Mouse (Mus musculus): Measurements from ENCODE around the gene Sprr4. TPM values are rescaled to one million over a fixed set of nuclear protein-coding genes. Genes with fewer than 3 reads are reported as not detected.
"Not testable (repeated sequence)": the region's sequence is repeated elsewhere in the genome, so short reads cannot be mapped to it uniquely, and the experiment has no call there.

The Sprr4 gene
- total RNA-seq (2015; ENCODE audit: low replicate concordance) (not detected in 2 replicates), total RNA-seq (2017; ENCODE audit: low replicate concordance) (not detected in 2 replicates)

- no peak for ATAC-seq (replicated peaks; ENCODE audit: low FRiP score, poor library complexity, severe bottlenecking)
Observed at GRCm38 (mm10) chr3:92500393-92500792, at the start of gene Sprr4. TSS of gene Sprr4 (minus strand) at chr3:92500493.

GRCm38 (mm10) chr3:92534411-92534810 lies 34.1 kb upstream of the Sprr4 start, which contains the start of gene 2310046K23Rik:
TSS of gene 2310046K23Rik (minus strand) at chr3:92534511.
- no peak for ATAC-seq (replicated peaks; ENCODE audit: low FRiP score, poor library complexity, severe bottlenecking)

GRCm38 (mm10) chr3:92512325-92512724 lies 12.0 kb upstream of the Sprr4 start:
- no peak for ATAC-seq (replicated peaks; ENCODE audit: low FRiP score, poor library complexity, severe bottlenecking)

- no peak for ATAC-seq (replicated peaks; ENCODE audit: low FRiP score, poor library complexity, severe bottlenecking)
Observed at GRCm38 (mm10) chr3:92510786-92511185, 10.5 kb upstream of the Sprr4 start.

GRCm38 (mm10) chr3:92508185-92508584 lies 7.9 kb upstream of the Sprr4 start:
- no peak for ATAC-seq (replicated peaks; ENCODE audit: low FRiP score, poor library complexity, severe bottlenecking)

GRCm38 (mm10) chr3:92503528-92503927 lies 3.2 kb upstream of the Sprr4 start:
- ATAC-seq (replicated peaks; ENCODE audit: low FRiP score, poor library complexity, severe bottlenecking), result no peak

GRCm38 (mm10) chr3:92490262-92490661 lies 10.0 kb downstream of the Sprr4 start:
- ATAC-seq (replicated peaks; ENCODE audit: low FRiP score, poor library complexity, severe bottlenecking), result not testable (repeated sequence)

GRCm38 (mm10) chr3:92486307-92486706 lies 14.0 kb downstream of the Sprr4 start:
- ATAC-seq (replicated peaks; ENCODE audit: low FRiP score, poor library complexity, severe bottlenecking), result no peak

- ATAC-seq (replicated peaks; ENCODE audit: low FRiP score, poor library complexity, severe bottlenecking), result no peak
Observed at GRCm38 (mm10) chr3:92485863-92486262, 14.4 kb downstream of the Sprr4 start, which contains the start of gene Sprr1a. TSS of gene Sprr1a (minus strand) at chr3:92485895.

- not testable (repeated sequence) for ATAC-seq (replicated peaks; ENCODE audit: low FRiP score, poor library complexity, severe bottlenecking)
Observed at GRCm38 (mm10) chr3:92481249-92481648, 19.0 kb downstream of the Sprr4 start.

- ATAC-seq (replicated peaks; ENCODE audit: low FRiP score, poor library complexity, severe bottlenecking), result no peak
Observed at GRCm38 (mm10) chr3:92470111-92470510, 30.2 kb downstream of the Sprr4 start.

- ATAC-seq (replicated peaks; ENCODE audit: low FRiP score, poor library complexity, severe bottlenecking), result no peak
Observed at GRCm38 (mm10) chr3:92467424-92467823, 32.9 kb downstream of the Sprr4 start.

GRCm38 (mm10) chr3:92466576-92466975 lies 33.7 kb downstream of the Sprr4 start:
- ATAC-seq (replicated peaks; ENCODE audit: low FRiP score, poor library complexity, severe bottlenecking), result no peak

- ATAC-seq (replicated peaks; ENCODE audit: low FRiP score, poor library complexity, severe bottlenecking), result no peak
Observed at GRCm38 (mm10) chr3:92458620-92459019, 41.7 kb downstream of the Sprr4 start, which contains the start of gene Sprr3. TSS of gene Sprr3 (minus strand) at chr3:92458720.

- ATAC-seq (replicated peaks; ENCODE audit: low FRiP score, poor library complexity, severe bottlenecking), result no peak
Observed at GRCm38 (mm10) chr3:92455151-92455550, 45.1 kb downstream of the Sprr4 start.

Other genes with a start within 250 kb of the Sprr4 start
- gene Sprr2a3, start 215.1 kb downstream of the Sprr4 start, total RNA-seq (2015; ENCODE audit: low replicate concordance), result not detected in 2 replicates
- gene Sprr2a3, start 215.1 kb downstream of the Sprr4 start, total RNA-seq (2017; ENCODE audit: low replicate concordance), result not detected in 2 replicates
- gene Sprr2b, start 183.9 kb downstream of the Sprr4 start, total RNA-seq (2015; ENCODE audit: low replicate concordance), result not detected in 2 replicates
- gene Sprr2b, start 183.9 kb downstream of the Sprr4 start, total RNA-seq (2017; ENCODE audit: low replicate concordance), result not detected in 2 replicates
- gene Sprr2d, start 161.4 kb downstream of the Sprr4 start, total RNA-seq (2015; ENCODE audit: low replicate concordance), result not detected in 2 replicates
- not detected in 2 replicates for gene Sprr2d, start 161.4 kb downstream of the Sprr4 start, total RNA-seq (2017; ENCODE audit: low replicate concordance)
- not detected in 2 replicates for gene Sprr2e, start 148.3 kb downstream of the Sprr4 start, total RNA-seq (2015; ENCODE audit: low replicate concordance)
- not detected in 2 replicates for gene Sprr2e, start 148.3 kb downstream of the Sprr4 start, total RNA-seq (2017; ENCODE audit: low replicate concordance)
- gene Sprr2f, start 135.3 kb downstream of the Sprr4 start, total RNA-seq (2015; ENCODE audit: low replicate concordance), result not detected in 2 replicates
- not detected in 2 replicates for gene Sprr2f, start 135.3 kb downstream of the Sprr4 start, total RNA-seq (2017; ENCODE audit: low replicate concordance)
- not detected in 2 replicates for gene Sprr2h, start 114.8 kb downstream of the Sprr4 start, total RNA-seq (2015; ENCODE audit: low replicate concordance)
- gene Sprr2h, start 114.8 kb downstream of the Sprr4 start, total RNA-seq (2017; ENCODE audit: low replicate concordance), result not detected in 2 replicates
- not detected in 2 replicates for gene Sprr2i, start 92.5 kb downstream of the Sprr4 start, total RNA-seq (2015; ENCODE audit: low replicate concordance)
- gene Sprr2i, start 92.5 kb downstream of the Sprr4 start, total RNA-seq (2017; ENCODE audit: low replicate concordance), result not detected in 2 replicates
- not detected in 2 replicates for gene Sprr2j-ps, start 82.4 kb downstream of the Sprr4 start, total RNA-seq (2015; ENCODE audit: low replicate concordance)
- gene Sprr2j-ps, start 82.4 kb downstream of the Sprr4 start, total RNA-seq (2017; ENCODE audit: low replicate concordance), result not detected in 2 replicates
- gene Gm9774, start 71.1 kb downstream of the Sprr4 start, total RNA-seq (2015; ENCODE audit: low replicate concordance), result 5.2 and 17.7 TPM in 2 replicates
- gene Gm9774, start 71.1 kb downstream of the Sprr4 start, total RNA-seq (2017; ENCODE audit: low replicate concordance), result 0.34 and 2.9 TPM in 2 replicates
- gene Sprr2k, start 67.9 kb downstream of the Sprr4 start, total RNA-seq (2015; ENCODE audit: low replicate concordance), result not detected in 2 replicates
- gene Sprr2k, start 67.9 kb downstream of the Sprr4 start, total RNA-seq (2017; ENCODE audit: low replicate concordance), result not detected in 2 replicates
- not detected in 2 replicates for gene Sprr1b, start 61.7 kb downstream of the Sprr4 start, total RNA-seq (2015; ENCODE audit: low replicate concordance)
- gene Sprr1b, start 61.7 kb downstream of the Sprr4 start, total RNA-seq (2017; ENCODE audit: low replicate concordance), result not detected in 2 replicates
- not detected in 2 replicates for gene Sprr3, start 41.8 kb downstream of the Sprr4 start, total RNA-seq (2015; ENCODE audit: low replicate concordance)
- not detected in 2 replicates for gene Sprr3, start 41.8 kb downstream of the Sprr4 start, total RNA-seq (2017; ENCODE audit: low replicate concordance)
- not detected in 2 replicates for gene Sprr1a, start 14.6 kb downstream of the Sprr4 start, total RNA-seq (2015; ENCODE audit: low replicate concordance)
- gene Sprr1a, start 14.6 kb downstream of the Sprr4 start, total RNA-seq (2017; ENCODE audit: low replicate concordance), result not detected in 2 replicates
- gene 2310046K23Rik, start 34.0 kb upstream of the Sprr4 start, total RNA-seq (2015; ENCODE audit: low replicate concordance), result not detected in 2 replicates
- gene 2310046K23Rik, start 34.0 kb upstream of the Sprr4 start, total RNA-seq (2017; ENCODE audit: low replicate concordance), result not detected in 2 replicates
- gene Ivl, start 73.2 kb upstream of the Sprr4 start, total RNA-seq (2015; ENCODE audit: low replicate concordance), result 1.0 TPM in 1 of 2 replicates, not detected in the other
- gene Ivl, start 73.2 kb upstream of the Sprr4 start, total RNA-seq (2017; ENCODE audit: low replicate concordance), result 0.56 TPM in 1 of 2 replicates, not detected in the other
- gene Smcp, start 88.5 kb upstream of the Sprr4 start, total RNA-seq (2015; ENCODE audit: low replicate concordance), result not detected in 2 replicates
- gene Smcp, start 88.5 kb upstream of the Sprr4 start, total RNA-seq (2017; ENCODE audit: low replicate concordance), result not detected in 2 replicates
- not detected in 2 replicates for gene 2210017I01Rik, start 107.0 kb upstream of the Sprr4 start, total RNA-seq (2015; ENCODE audit: low replicate concordance)
- not detected in 2 replicates for gene 2210017I01Rik, start 107.0 kb upstream of the Sprr4 start, total RNA-seq (2017; ENCODE audit: low replicate concordance)
- gene Lce6a, start 121.2 kb upstream of the Sprr4 start, total RNA-seq (2015; ENCODE audit: low replicate concordance), result not detected in 2 replicates
- gene Lce6a, start 121.2 kb upstream of the Sprr4 start, total RNA-seq (2017; ENCODE audit: low replicate concordance), result not detected in 2 replicates
- gene Lce1a1, start 147.8 kb upstream of the Sprr4 start, total RNA-seq (2015; ENCODE audit: low replicate concordance), result not detected in 2 replicates
- not detected in 2 replicates for gene Lce1a1, start 147.8 kb upstream of the Sprr4 start, total RNA-seq (2017; ENCODE audit: low replicate concordance)
- gene Lce1b, start 156.4 kb upstream of the Sprr4 start, total RNA-seq (2015; ENCODE audit: low replicate concordance), result not detected in 2 replicates
- not detected in 2 replicates for gene Lce1b, start 156.4 kb upstream of the Sprr4 start, total RNA-seq (2017; ENCODE audit: low replicate concordance)
- not detected in 2 replicates for gene Lce1a2, start 169.8 kb upstream of the Sprr4 start, total RNA-seq (2015; ENCODE audit: low replicate concordance)
- gene Lce1a2, start 169.8 kb upstream of the Sprr4 start, total RNA-seq (2017; ENCODE audit: low replicate concordance), result not detected in 2 replicates
- gene Lce1c, start 178.8 kb upstream of the Sprr4 start, total RNA-seq (2015; ENCODE audit: low replicate concordance), result not detected in 2 replicates
- not detected in 2 replicates for gene Lce1c, start 178.8 kb upstream of the Sprr4 start, total RNA-seq (2017; ENCODE audit: low replicate concordance)
- gene Lce1d, start 186.7 kb upstream of the Sprr4 start, total RNA-seq (2015; ENCODE audit: low replicate concordance), result not detected in 2 replicates
- not detected in 2 replicates for gene Lce1d, start 186.7 kb upstream of the Sprr4 start, total RNA-seq (2017; ENCODE audit: low replicate concordance)
- gene Lce1e, start 208.6 kb upstream of the Sprr4 start, total RNA-seq (2015; ENCODE audit: low replicate concordance), result not detected in 2 replicates
- gene Lce1e, start 208.6 kb upstream of the Sprr4 start, total RNA-seq (2017; ENCODE audit: low replicate concordance), result not detected in 2 replicates
- gene Lce1f, start 219.9 kb upstream of the Sprr4 start, total RNA-seq (2015; ENCODE audit: low replicate concordance), result not detected in 2 replicates
- gene Lce1f, start 219.9 kb upstream of the Sprr4 start, total RNA-seq (2017; ENCODE audit: low replicate concordance), result not detected in 2 replicates
- gene Gm38119, start 238.6 kb upstream of the Sprr4 start, total RNA-seq (2015; ENCODE audit: low replicate concordance), result not detected in 2 replicates
- gene Gm38119, start 238.6 kb upstream of the Sprr4 start, total RNA-seq (2017; ENCODE audit: low replicate concordance), result not detected in 2 replicates